Mouse (Mus musculus): ENCODE data around the gene Wdr62. TPM values are rescaled to one million over a fixed set of nuclear protein-coding genes. Genes with fewer than 3 reads are reported as not detected.

Wdr62 gene
- polyA plus RNA-seq, 1 experiment from 2014 or later = 8.7 TPM

DNA sequence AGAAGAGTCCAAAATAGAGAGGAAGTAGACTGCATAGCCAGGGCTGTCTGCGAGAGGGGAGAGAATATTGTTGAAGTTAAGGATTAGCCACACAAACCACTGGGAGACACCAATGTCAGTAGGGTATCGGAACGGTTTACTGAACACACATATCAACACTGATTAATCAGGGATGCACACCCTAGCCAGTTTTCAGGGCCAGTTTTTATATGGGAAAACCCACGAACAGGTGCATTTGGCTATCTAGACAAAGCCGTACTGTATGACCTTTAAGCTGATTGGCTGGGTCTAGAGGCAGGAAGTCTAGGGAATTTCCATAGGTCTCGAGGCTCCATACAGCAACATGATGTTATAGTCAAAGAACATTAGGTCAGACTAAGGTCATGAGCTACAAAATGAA, 42.6 kb upstream of the Wdr62 start:
- 34% methylated on average over 6 of the region's 6 CpGs for WGBS
- Histone ChIP-seq H3K4me2 (ENCODE audit: low read length) (peak overlapping the region; percentile 89), H3K4me1 (ENCODE audit: control insufficient read depth in 2 of 2, insufficient read depth in 2 of 2, low read length in 2 of 2) (peaks cover 6 to 25% of the 10 kb centered on the region in 2 experiments), H3K9me3 (ENCODE audit: control insufficient read depth, low read length) (no peaks in the 10 kb centered on the region), H3K36me3 (ENCODE audit: control insufficient read depth, insufficient read depth, low read length) (no peaks in the 10 kb centered on the region), H3K9ac (ENCODE audit: low read length) (peak overlapping the region; percentile 72), H3K27ac (replicated peaks in 1 of 2; ENCODE audit: control insufficient read depth in 1 of 2, insufficient read depth in 1 of 2, low read depth in 2 of 2, low read length in 2 of 2) (peak overlapping the region; percentile 86 to 92), H3K4me3 (ENCODE audit: control insufficient read depth in 1 of 2, insufficient read depth in 1 of 2, low read depth in 1 of 2, low read length in 2 of 2) (peak overlapping the region; percentile 39 to 80), H3K27me3 (ENCODE audit: control insufficient read depth, insufficient read depth, low read length) (no peaks in the 10 kb centered on the region)
- no peak for ATAC-seq (ENCODE audit: insufficient number of reproducible peaks, insufficient read depth, low FRiP score, low read depth)

DNA sequence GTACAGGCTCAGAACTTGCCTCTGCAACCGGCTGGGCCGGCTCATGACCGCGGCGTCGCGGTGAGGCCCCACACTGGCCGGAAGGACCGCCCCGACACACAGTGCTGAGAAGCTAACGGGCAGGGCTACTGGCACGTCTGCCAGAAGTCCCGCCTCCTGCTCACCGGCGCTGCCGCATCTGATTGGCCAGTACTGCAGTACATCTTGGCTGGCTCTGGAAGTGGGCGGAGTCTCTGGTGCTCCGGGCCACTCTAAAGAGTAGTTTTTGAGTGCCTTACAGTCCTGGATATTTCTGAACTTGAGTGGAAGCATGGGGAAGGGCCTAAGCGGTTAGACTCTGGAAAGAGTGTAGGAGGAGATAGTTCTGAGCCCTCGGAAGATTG, 42.1 kb upstream of the Wdr62 start:
- H3K27ac ChIP-seq (replicated peaks in 1 of 2; ENCODE audit: control insufficient read depth in 1 of 2, insufficient read depth in 1 of 2, low read depth in 2 of 2, low read length in 2 of 2) = peak overlapping the region; percentile 88 to 92
- WGBS = under 1% methylated on average over 20 of the region's 20 CpGs
- no peaks in the 10 kb centered on the region for H3K36me3 ChIP-seq (ENCODE audit: control insufficient read depth, insufficient read depth, low read length)
- H3K27me3 ChIP-seq (ENCODE audit: control insufficient read depth, insufficient read depth, low read length) = no peaks in the 10 kb centered on the region
- H3K4me2 ChIP-seq (ENCODE audit: low read length) = peak overlapping the region; percentile 89
- peak overlapping the region; percentile 80 to 83 for H3K4me3 ChIP-seq (ENCODE audit: control insufficient read depth in 1 of 2, insufficient read depth in 1 of 2, low read depth in 1 of 2, low read length in 2 of 2)
- H3K9me3 ChIP-seq (ENCODE audit: control insufficient read depth, low read length) = no peaks in the 10 kb centered on the region
- peak; percentile 98 for ATAC-seq (ENCODE audit: insufficient number of reproducible peaks, insufficient read depth, low FRiP score, low read depth)
- H3K4me1 ChIP-seq (ENCODE audit: control insufficient read depth in 2 of 2, insufficient read depth in 2 of 2, low read length in 2 of 2) = peaks cover 6 to 19% of the 10 kb centered on the region in 2 experiments
- H3K9ac ChIP-seq (ENCODE audit: low read length) = peak overlapping the region; percentile 93

DNA sequence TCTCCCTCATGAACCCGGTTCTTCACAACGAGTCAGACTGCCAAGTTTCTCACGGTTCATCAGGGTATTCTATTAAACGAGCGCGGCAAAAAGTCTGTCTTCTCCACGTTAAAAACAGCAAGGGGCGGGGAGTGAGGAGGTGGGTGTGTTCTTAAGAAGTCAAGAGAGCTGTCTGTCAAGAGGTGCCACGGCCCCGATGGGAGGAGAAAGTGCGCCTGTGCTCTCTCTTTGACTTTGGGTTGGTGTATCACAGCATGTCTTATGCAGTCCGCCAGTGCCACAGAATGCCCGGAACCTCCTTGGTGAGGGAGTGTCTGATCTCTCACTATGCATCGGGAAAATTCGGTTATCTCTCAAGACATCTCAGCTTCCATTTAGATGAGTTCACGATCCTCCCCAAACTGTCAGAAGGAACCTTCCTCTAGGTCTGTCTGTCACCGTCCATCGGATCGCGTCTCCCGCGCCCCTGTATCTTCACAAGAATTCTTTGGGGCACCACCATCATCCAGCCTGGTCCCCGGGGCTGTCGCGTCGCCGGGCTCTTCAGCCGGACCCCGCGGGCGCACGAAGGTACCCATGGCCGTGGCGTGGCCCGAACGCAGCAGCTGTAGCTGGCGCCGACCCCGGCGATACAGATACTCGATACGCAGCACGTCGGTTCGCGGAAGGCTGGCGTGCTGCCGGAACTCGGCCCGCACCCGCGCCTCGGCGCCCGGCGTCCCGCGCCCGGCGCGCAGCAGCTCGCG, 41.5 kb upstream of the Wdr62 start, which contains the start of gene E130208F15Rik:
Gene E130208F15Rik (plus strand): TSS at position 202 of the 746 bp plus-strand sequence.
- no peaks in the 10 kb centered on the region for H3K36me3 ChIP-seq (ENCODE audit: control insufficient read depth, insufficient read depth, low read length)
- H3K4me2 ChIP-seq (ENCODE audit: low read length) = peak within 1 kb of the TSS; percentile 89
- peak within 1 kb of the TSS; percentile 80 to 83 for H3K4me3 ChIP-seq (ENCODE audit: control insufficient read depth in 1 of 2, insufficient read depth in 1 of 2, low read depth in 1 of 2, low read length in 2 of 2)
- under 1% methylated on average over 63 of the region's 63 CpGs for WGBS
- H3K9ac ChIP-seq (ENCODE audit: low read length) = peak within 1 kb of the TSS; percentile 93
- ATAC-seq (ENCODE audit: insufficient number of reproducible peaks, insufficient read depth, low FRiP score, low read depth) = peak; percentile 38
- H3K4me1 ChIP-seq (ENCODE audit: control insufficient read depth in 2 of 2, insufficient read depth in 2 of 2, low read length in 2 of 2) = peaks cover 3 to 14% of the 10 kb centered on the region in 2 experiments; a peak in 3 of 4 replicates
- H3K27me3 ChIP-seq (ENCODE audit: control insufficient read depth, insufficient read depth, low read length) = no peaks in the 10 kb centered on the region
- no peaks in the 10 kb centered on the region for H3K9me3 ChIP-seq (ENCODE audit: control insufficient read depth, low read length)
- peak within 1 kb of the TSS; percentile 88 to 92 for H3K27ac ChIP-seq (replicated peaks in 1 of 2; ENCODE audit: control insufficient read depth in 1 of 2, insufficient read depth in 1 of 2, low read depth in 2 of 2, low read length in 2 of 2)

DNA sequence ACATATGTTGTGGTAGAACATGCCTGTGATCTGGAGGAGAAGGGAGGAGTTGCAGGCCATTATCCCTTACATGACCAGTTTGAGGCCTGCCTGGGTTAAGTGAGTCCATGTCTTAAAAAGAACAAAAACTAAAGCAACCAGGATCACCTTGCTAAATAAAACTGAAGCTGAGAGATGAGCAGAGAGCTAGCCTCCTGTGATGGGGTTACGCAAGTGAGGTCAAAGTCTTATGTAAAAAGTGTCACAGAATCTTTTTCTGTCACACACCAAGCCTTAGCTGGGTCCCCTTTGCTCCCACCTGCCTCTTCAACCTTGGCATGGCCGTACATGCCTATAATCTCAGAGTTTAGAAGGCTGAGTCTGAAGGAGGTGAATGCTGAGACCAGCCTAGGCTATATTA, 40.7 kb upstream of the Wdr62 start:
- Histone ChIP-seq H3K36me3 (ENCODE audit: control insufficient read depth, insufficient read depth, low read length) (no peaks in the 10 kb centered on the region), H3K4me1 (ENCODE audit: control insufficient read depth in 2 of 2, insufficient read depth in 2 of 2, low read length in 2 of 2) (peaks cover 3 to 14% of the 10 kb centered on the region in 2 experiments; a peak in 3 of 4 replicates), H3K4me2 (ENCODE audit: low read length) (peak overlapping the region; percentile 89), H3K27ac (replicated peaks in 1 of 2; ENCODE audit: control insufficient read depth in 1 of 2, insufficient read depth in 1 of 2, low read depth in 2 of 2, low read length in 2 of 2) (0 out of 4 replicates have a peak overlapping the region, but pooled peaks of 1 of the 2 experiments have one; percentile 92), H3K9ac (ENCODE audit: low read length) (peak overlapping the region; percentile 93), H3K9me3 (ENCODE audit: control insufficient read depth, low read length) (no peaks in the 10 kb centered on the region), H3K27me3 (ENCODE audit: control insufficient read depth, insufficient read depth, low read length) (no peaks in the 10 kb centered on the region), H3K4me3 (ENCODE audit: control insufficient read depth in 1 of 2, insufficient read depth in 1 of 2, low read depth in 1 of 2, low read length in 2 of 2) (peak overlapping the region in 1 of 2 experiments; percentile 80; a peak in 2 of 4 replicates)
- ATAC-seq (ENCODE audit: insufficient number of reproducible peaks, insufficient read depth, low FRiP score, low read depth) = no peak
- WGBS = 81% methylated on average over 2 of the region's 2 CpGs

DNA sequence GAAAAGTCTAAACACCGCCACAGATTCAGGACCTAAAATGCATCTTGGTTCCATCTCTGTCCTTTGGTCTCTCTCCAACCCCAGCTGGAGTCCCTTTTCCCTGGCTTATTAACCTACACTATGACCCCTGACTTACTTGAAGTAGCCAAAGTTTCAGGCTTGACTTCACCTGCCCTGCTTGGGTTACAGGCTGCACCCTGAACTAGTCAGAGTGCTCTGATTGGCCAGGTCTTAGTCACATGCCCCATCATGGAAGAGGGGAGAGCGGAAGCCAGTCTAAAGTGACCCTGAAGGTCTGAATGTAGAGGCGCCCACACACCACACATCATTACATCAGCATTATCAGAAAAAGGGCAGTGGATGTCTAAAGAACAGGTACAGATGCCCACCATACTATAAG, 37.9 kb upstream of the Wdr62 start:
- Histone ChIP-seq H3K4me3 (ENCODE audit: control insufficient read depth in 1 of 2, insufficient read depth in 1 of 2, low read depth in 1 of 2, low read length in 2 of 2) (no peak overlapping the region), H3K9ac (ENCODE audit: low read length) (no peak overlapping the region), H3K9me3 (ENCODE audit: control insufficient read depth, low read length) (no peaks in the 10 kb centered on the region), H3K4me2 (ENCODE audit: low read length) (no peak overlapping the region), H3K27me3 (ENCODE audit: control insufficient read depth, insufficient read depth, low read length) (no peaks in the 10 kb centered on the region), H3K36me3 (ENCODE audit: control insufficient read depth, insufficient read depth, low read length) (0 out of 2 replicates have a peak, but pooled peaks cover under 1% of the 10 kb centered on the region), H3K4me1 (ENCODE audit: control insufficient read depth in 2 of 2, insufficient read depth in 2 of 2, low read length in 2 of 2) (peaks cover 9 to 21% of the 10 kb centered on the region in 2 experiments), H3K27ac (replicated peaks in 1 of 2; ENCODE audit: control insufficient read depth in 1 of 2, insufficient read depth in 1 of 2, low read depth in 2 of 2, low read length in 2 of 2) (no peak overlapping the region)
- 81% methylated on average over 3 of the region's 3 CpGs for WGBS
- ATAC-seq (ENCODE audit: insufficient number of reproducible peaks, insufficient read depth, low FRiP score, low read depth) = no peak

DNA sequence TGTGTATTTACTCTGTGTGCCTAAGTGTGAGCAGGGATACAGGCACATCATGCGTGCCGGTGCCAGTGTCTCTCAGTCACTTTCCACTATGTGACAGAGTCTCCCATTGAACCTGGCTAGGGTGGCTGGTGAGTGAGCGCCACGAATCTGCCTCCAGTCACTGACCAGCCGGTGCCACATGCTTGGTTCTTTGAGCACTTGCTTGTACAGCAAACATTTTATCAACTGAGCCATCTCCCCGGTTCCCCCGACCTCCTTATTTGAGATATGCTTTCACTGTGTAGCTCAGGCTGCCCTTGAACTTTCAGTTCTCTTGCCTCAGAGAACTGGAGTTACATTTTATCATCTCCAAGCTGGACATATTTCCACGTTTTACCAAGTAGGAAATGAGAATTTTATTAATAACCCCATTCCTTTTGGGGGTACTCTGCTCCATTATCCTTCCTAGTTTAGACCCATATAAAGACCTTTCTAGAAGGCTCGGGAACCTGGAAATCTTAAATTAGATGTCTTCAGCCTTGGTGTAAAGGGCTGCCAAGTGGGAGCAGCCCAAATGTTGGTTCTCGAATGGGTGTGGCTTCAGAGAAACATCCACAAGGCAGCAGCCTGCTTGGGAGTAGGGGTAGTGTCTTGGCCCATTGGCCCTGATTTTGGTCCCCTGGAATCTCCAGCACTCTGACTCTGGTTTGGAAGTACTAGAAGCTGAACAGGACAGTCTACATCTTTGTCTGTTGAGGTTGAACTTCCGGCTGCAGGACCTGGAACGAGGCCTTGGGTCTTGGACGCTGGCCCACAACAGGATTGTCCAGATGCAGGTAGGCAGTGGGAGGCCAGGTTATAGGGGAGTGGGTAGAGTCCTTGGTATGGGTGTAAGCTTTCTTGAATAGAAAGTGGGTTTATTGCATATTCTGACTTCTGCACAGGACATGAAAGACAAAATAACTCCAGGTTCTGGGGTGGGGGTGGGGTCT, 35.6 kb upstream of the Wdr62 start:
- Histone ChIP-seq H3K27ac (replicated peaks in 1 of 2; ENCODE audit: control insufficient read depth in 1 of 2, insufficient read depth in 1 of 2, low read depth in 2 of 2, low read length in 2 of 2) (no peak overlapping the region), H3K9ac (ENCODE audit: low read length) (no peak overlapping the region), H3K4me3 (ENCODE audit: control insufficient read depth in 1 of 2, insufficient read depth in 1 of 2, low read depth in 1 of 2, low read length in 2 of 2) (no peak overlapping the region)

DNA sequence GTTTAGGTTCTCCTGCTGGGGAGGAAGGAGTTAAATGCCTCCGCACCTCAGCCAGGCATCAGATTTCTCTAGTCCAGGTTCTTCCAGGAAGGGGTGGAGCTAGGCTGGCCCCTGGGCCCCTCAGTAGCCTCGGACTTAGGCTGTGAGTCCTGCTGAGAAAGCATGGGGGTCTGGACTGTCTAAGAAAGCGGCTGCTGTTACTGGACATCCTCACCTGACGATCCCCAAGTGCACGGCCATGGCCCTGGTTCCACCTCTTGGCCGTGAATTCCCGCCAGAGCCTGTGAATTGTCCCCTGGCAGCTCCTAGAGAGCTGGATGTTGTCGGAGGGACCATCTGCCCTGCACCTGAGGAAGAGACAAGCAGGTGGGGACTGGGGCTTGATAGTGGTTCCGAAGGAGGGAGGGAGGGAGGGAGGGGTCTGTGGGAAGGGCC, 34.5 kb upstream of the Wdr62 start, which contains the start of gene Syne4:
Gene Syne4 (plus strand): TSS at position 87 of the 435 bp plus-strand sequence.
- Histone ChIP-seq H3K27ac (replicated peaks in 1 of 2; ENCODE audit: control insufficient read depth in 1 of 2, insufficient read depth in 1 of 2, low read depth in 2 of 2, low read length in 2 of 2) (no peak within 1 kb of the TSS), H3K9me3 (ENCODE audit: control insufficient read depth, low read length) (no peaks in the 10 kb centered on the region), H3K9ac (ENCODE audit: low read length) (peak within 1 kb of the TSS; percentile 67), H3K4me1 (ENCODE audit: control insufficient read depth in 2 of 2, insufficient read depth in 2 of 2, low read length in 2 of 2) (peaks cover 6 to 10% of the 10 kb centered on the region in 2 experiments; a peak in 3 of 4 replicates), H3K27me3 (ENCODE audit: control insufficient read depth, insufficient read depth, low read length) (no peaks in the 10 kb centered on the region), H3K36me3 (ENCODE audit: control insufficient read depth, insufficient read depth, low read length) (peaks cover 14% of the 10 kb centered on the region; the same call in 1 of the 2 replicates), H3K4me3 (ENCODE audit: control insufficient read depth in 1 of 2, insufficient read depth in 1 of 2, low read depth in 1 of 2, low read length in 2 of 2) (peak within 1 kb of the TSS; percentile 26 to 36), H3K4me2 (ENCODE audit: low read length) (peak within 1 kb of the TSS; percentile 59)
- ATAC-seq (ENCODE audit: insufficient number of reproducible peaks, insufficient read depth, low FRiP score, low read depth) = no peak
- WGBS = 3% methylated on average over 9 of the region's 9 CpGs

More for the DNA sequence above, 35.6 kb upstream of the Wdr62 start:
- Histone ChIP-seq H3K9me3 (ENCODE audit: control insufficient read depth, low read length) (no peaks in the 10 kb centered on the region), H3K4me1 (ENCODE audit: control insufficient read depth in 2 of 2, insufficient read depth in 2 of 2, low read length in 2 of 2) (peaks cover 6 to 8% of the 10 kb centered on the region in 2 experiments; a peak in 3 of 4 replicates), H3K27me3 (ENCODE audit: control insufficient read depth, insufficient read depth, low read length) (no peaks in the 10 kb centered on the region), H3K36me3 (ENCODE audit: control insufficient read depth, insufficient read depth, low read length) (peaks cover 14% of the 10 kb centered on the region; the same call in 1 of the 2 replicates), H3K4me2 (ENCODE audit: low read length) (no peak overlapping the region)
- WGBS = 75% methylated on average over 13 of the region's 13 CpGs
- ATAC-seq (ENCODE audit: insufficient number of reproducible peaks, insufficient read depth, low FRiP score, low read depth) = no peak

All from heart, embryonic 14.5 days (tissue).